Mouse (Mus musculus) kidney, adult 2 months (tissue): ENCODE results near the gene Gm28048.

Experiments
- CTCF ChIP-seq: fragments of 200-500 bp; conservative IDR thresholded peaks from 2 replicates; pipeline ENCODE4 v1.5.1; 2011; ENCODE audit warnings: low read depth, mild to moderate bottlenecking, control low read depth, low read length, moderate library complexity, mixed read lengths; ENCODE audit not compliant: insufficient read depth, insufficient read length
- POLR2A ChIP-seq: fragments of 200-500 bp; IDR thresholded peaks from one replicate; pipeline ENCODE4 v1.6.1; 2011; ENCODE audit warnings: low read depth, low read length, control low read depth

- TF ChIP-seq CTCF (no peak), POLR2A (no peak)
Measured at GRCm38 (mm10) chr11:22848649-22849195, 133.2 kb downstream of the Gm28048 start.
